Mouse (Mus musculus) heart, adult 2 months (tissue): ENCODE data around the gene Nucks1. TPM values are rescaled to one million over a fixed set of nuclear protein-coding genes. Genes with fewer than 3 reads are reported as not detected.

Experiments
- DNase-seq, 2 experiments: peaks; one replicate each; pipeline ENCODE4 v3.0.0; 2021
- H3K27ac ChIP-seq: fragments of 200-600 bp; 2 replicates; pipeline ENCODE4 v1.8.1; 2022
- H3K27me3 ChIP-seq: fragments of 200-500 bp; 2 replicates; pipeline ENCODE4 v1.6.1; 2012; ENCODE audit warnings: mild to moderate bottlenecking, low read length, inconsistent platforms, mixed read lengths; ENCODE audit not compliant: control insufficient read depth, insufficient read depth
- H3K36me3 ChIP-seq: fragments of 200-500 bp; 2 replicates; pipeline ENCODE4 v1.6.1; 2012; ENCODE audit warnings: low read length, inconsistent platforms; ENCODE audit not compliant: control insufficient read depth, insufficient read depth
- H3K4me1 ChIP-seq: fragments of 200-500 bp; 2 replicates; pipeline ENCODE4 v1.6.1; 2011; ENCODE audit warnings: low read length; ENCODE audit not compliant: control insufficient read depth, insufficient read depth
- H3K4me3 ChIP-seq: fragments of 200-600 bp; 2 replicates; pipeline ENCODE4 v1.8.1; 2022
- H3K79me2 ChIP-seq: fragments of 200-500 bp; replicated peaks from 2 replicates; pipeline ENCODE4 v1.6.1; 2012; ENCODE audit warnings: mild to moderate bottlenecking, inconsistent platforms, low read length, moderate library complexity, mixed read lengths; ENCODE audit not compliant: control insufficient read depth, insufficient read depth
- H3K9ac ChIP-seq: fragments of 200-500 bp; 2 replicates; pipeline ENCODE4 v1.6.1; 2012; ENCODE audit warnings: low read depth, mild to moderate bottlenecking, control low read depth, inconsistent platforms, low read length, mixed read lengths
- CTCF ChIP-seq: fragments of 200-600 bp; IDR thresholded peaks from 2 replicates; pipeline ENCODE4 v1.8.1; 2022; ENCODE audit warnings: antibody characterized with exemption, mild to moderate bottlenecking, moderate library complexity
- EP300 ChIP-seq: fragments of 200-500 bp; IDR thresholded peaks from 2 replicates; pipeline ENCODE4 v1.6.1; 2011; ENCODE audit warnings: low read depth, low read length, control low read depth; ENCODE audit not compliant: insufficient read depth
- POLR2A ChIP-seq: fragments of 200-500 bp; IDR thresholded peaks from 2 replicates; pipeline ENCODE4 v1.6.1; 2011; ENCODE audit warnings: mild to moderate bottlenecking, low read depth, low read length, control low read depth; ENCODE audit not compliant: insufficient read depth
- WGBS: fragments of 180-500 bp; shearing (Covaris S2); methylation state at CpG from one replicate; pipeline ENCODE4 v1.1.7; 2018; 5-methylcytosine and 5-hydroxymethylcytosine counted together
- intact Hi-C: fragments of 180-260 bp; cut with DNase I; formaldehyde crosslinking; loops from one replicate; pipeline ENCODE4 v1.15.1; 2025
- polyA plus RNA-seq: library from polyadenylated mRNA; depleted of rRNA; stranded (reverse); fragments of >200 nt; gene quantifications from 2 replicates; pipeline ENCODE4 v1.2.3, GENCODE M21; 2012
- total RNA-seq, 2 experiments: library from RNA; stranded (reverse); gene quantifications; 2 replicates each; pipeline ENCODE4 v1.2.3; 2021

The Nucks1 gene
- total and polyA plus RNA-seq, 3 experiments: 9.9 to 64.3 (median 59.5) TPM

- Histone ChIP-seq H3K27ac (no peak overlapping the region; the same call in 1 of the 2 replicates), H3K79me2 (no peaks in the 10 kb centered on the region), H3K36me3 (no peaks in the 10 kb centered on the region; the same call in 1 of the 2 replicates), H3K4me3 (no peak overlapping the region), H3K9ac (no peak overlapping the region), H3K4me1 (peaks cover 2% of the 10 kb centered on the region), H3K27me3 (no peaks in the 10 kb centered on the region)
- no peak for TF ChIP-seq POLR2A
- no peak for TF ChIP-seq EP300
- no peak for TF ChIP-seq CTCF
- peak in 1 of 2 experiments; percentile 42 for DNase-seq
- intact Hi-C loops: loop anchor here (2.0 kb wide), 1 partner anchor 20 kb away; the partner anchor contains the start of gene Slc45a3
- 50% methylated on average over 16 of the region's 16 CpGs for WGBS
Observed at GRCm38 (mm10) chr1:131942621-131943590, 32.6 kb downstream of the Nucks1 start.

GRCm38 (mm10) chr1:131945674-131946440, 35.5 kb downstream of the Nucks1 start:
- WGBS: 75% methylated on average over 10 of the region's 10 CpGs
- H3K27me3 ChIP-seq: no peaks in the 10 kb centered on the region
- no peak overlapping the region for H3K4me3 ChIP-seq
- TF ChIP-seq POLR2A (no peak), EP300 (no peak), CTCF (no peak)
- no peak overlapping the region for H3K27ac ChIP-seq
- no peaks in the 10 kb centered on the region for H3K79me2 ChIP-seq
- DNase-seq: no peak
- H3K9ac ChIP-seq: no peak overlapping the region
- intact Hi-C loops: no loop called here
- H3K36me3 ChIP-seq: no peaks in the 10 kb centered on the region
- H3K4me1 ChIP-seq: no peaks in the 10 kb centered on the region; the same call in none of the 2 replicates

- 84% methylated on average over 11 of the region's 11 CpGs for WGBS
- Histone ChIP-seq H3K9ac (no peak overlapping the region), H3K36me3 (no peaks in the 10 kb centered on the region), H3K4me1 (no peaks in the 10 kb centered on the region; the same call in 1 of the 2 replicates), H3K27me3 (no peaks in the 10 kb centered on the region), H3K79me2 (no peaks in the 10 kb centered on the region), H3K27ac (no peak overlapping the region), H3K4me3 (no peak overlapping the region)
- TF ChIP-seq CTCF (no peak), POLR2A (no peak), EP300 (no peak)
- no peak for DNase-seq
- intact Hi-C loops: no loop called here
Observed at GRCm38 (mm10) chr1:131946462-131947215, 36.3 kb downstream of the Nucks1 start.

- no peaks in the 10 kb centered on the region for H3K27me3 ChIP-seq
- H3K79me2 ChIP-seq: no peaks in the 10 kb centered on the region
- intact Hi-C loops: no loop called here
- no peak overlapping the region for H3K9ac ChIP-seq
- no peak for DNase-seq
- H3K4me3 ChIP-seq: no peak overlapping the region
- no peaks in the 10 kb centered on the region; the same call in 1 of the 2 replicates for H3K4me1 ChIP-seq
- WGBS: 28% methylated on average over 1 of the region's 1 CpGs
- no peak for TF ChIP-seq CTCF
- no peak for TF ChIP-seq EP300
- no peak for TF ChIP-seq POLR2A
- no peak overlapping the region for H3K27ac ChIP-seq
- no peaks in the 10 kb centered on the region for H3K36me3 ChIP-seq
Observed at GRCm38 (mm10) chr1:131947997-131948525, 37.7 kb downstream of the Nucks1 start.

GRCm38 (mm10) chr1:131954242-131954865, 44.0 kb downstream of the Nucks1 start:
- no peak for DNase-seq
- 83% methylated on average over 12 of the region's 12 CpGs for WGBS
- H3K36me3 ChIP-seq: no peaks in the 10 kb centered on the region
- no peaks in the 10 kb centered on the region for H3K79me2 ChIP-seq
- no peak overlapping the region for H3K27ac ChIP-seq
- no peak overlapping the region for H3K4me3 ChIP-seq
- intact Hi-C loops: no loop called here
- no peak overlapping the region for H3K9ac ChIP-seq
- TF ChIP-seq CTCF (no peak), POLR2A (no peak), EP300 (no peak)
- H3K4me1 ChIP-seq: no peaks in the 10 kb centered on the region
- H3K27me3 ChIP-seq: no peaks in the 10 kb centered on the region; the same call in 1 of the 2 replicates
